Mouse (Mus musculus): ENCODE results near the gene Rpl18.

Gene Rpl18

DNA sequence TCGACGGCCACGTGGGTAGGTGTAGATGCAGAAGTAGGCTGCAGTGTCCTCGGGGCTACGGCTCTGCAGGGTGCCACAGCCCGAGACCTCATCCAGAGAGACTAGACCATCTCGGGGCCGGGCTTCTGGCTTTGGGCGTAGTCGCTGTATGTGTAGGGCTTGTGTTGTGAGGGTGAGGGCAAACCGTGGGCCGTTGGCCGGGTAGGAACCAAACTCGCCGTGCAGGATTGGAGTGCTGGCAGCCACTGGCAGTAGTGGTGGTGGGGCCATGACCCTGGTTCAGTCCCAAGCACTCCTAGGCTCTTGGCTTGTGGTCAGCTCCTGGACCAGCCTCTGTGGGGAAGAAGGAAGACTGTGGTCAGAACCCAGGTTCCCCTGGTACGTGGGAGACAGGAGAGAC is 1.9 kb upstream of the Rpl18 start:
- no peak for DNase-seq (ENCODE audit: extremely low spot score, low read depth, low spot score)

DNA sequence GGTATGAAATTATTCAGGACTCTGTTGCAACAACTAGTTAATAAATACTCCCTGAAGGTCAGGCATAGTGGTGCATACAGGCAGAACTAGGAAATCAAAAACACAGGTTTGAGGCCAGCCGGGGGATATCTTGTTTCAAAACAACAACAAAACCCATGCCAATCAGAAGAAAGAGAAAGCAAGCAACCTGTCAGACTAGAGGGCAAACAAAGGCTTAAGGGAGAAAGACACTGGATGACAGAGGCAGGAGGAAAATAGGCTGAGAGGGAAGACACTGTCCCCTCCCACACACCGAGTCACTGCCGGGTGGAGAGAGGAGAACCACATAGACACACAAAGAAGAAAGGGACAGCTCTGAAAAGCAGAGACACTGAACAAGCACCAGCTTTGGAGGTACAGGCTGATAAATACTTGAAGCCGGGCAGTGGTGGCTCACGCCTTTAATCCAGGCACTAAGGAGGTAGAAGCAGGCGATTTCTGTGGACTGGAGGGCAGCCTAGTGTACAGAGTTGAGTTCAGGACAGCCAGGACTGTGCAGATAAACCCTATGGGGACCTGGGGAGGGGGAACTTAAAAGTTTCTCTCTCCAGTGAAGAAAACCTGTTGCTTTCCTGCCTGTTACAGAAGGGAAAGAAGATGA is 1.3 kb upstream of the Rpl18 start:
- DNase-seq (ENCODE audit: extremely low spot score, low read depth, low spot score): no peak

DNA sequence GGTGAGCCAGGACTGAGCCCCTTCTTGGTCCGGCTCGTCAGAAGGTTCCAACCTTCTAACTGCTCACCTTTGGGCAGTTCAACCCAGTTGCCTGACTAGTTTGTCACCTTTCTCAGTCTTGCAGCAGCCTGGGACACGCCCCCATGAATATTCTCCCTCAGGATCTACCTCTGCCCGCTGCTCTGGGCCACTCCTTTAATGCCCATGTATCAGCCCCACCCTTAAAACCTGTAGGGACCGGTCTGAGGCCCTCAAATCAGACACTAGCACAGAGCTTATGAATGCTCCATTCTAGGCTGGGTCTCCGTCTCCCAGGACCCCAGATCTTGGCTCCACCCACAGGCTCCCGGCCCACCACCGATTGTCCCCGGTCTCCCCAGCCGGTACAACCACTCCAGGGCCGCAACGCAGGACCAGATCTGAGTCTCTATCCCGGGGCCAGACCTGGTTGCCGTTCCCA is 597 bp upstream of the Rpl18 start:
- no peak for DNase-seq (ENCODE audit: extremely low spot score, low read depth, low spot score)

DNA sequence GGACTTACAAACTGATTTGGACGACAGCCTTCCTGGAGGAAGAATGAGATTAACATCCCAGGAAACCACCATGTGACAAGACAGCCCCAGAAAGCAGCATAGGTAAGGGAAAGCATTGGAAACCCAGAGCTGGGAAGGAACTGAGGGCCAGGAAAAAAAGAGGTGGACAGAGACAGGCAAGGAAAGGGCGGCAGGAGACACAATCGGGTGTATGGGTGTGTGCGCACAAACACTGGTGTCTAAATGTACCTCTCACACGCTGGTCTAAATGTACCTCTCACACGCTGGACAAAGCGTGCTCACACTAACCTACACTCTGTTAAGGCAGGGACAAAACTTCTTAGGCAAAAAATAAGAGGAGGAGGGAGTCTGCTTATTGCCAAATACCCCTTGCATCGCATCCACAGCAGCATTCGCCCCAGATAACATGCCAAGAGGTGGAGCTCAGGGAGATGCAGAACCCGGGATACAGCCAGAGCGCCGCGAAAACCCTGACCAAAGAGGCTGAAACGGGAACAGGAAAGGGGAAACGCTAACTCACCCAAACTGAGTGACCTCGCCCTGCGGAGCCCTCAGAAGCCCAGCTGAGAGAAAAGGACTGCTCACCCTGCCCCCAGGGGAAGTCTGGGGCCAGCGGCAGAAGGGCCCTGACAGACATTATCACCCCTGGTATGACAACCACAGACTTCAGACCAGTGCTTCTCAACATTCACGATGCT is 643 bp downstream of the Rpl18 start:
- DNase-seq (ENCODE audit: extremely low spot score, low read depth, low spot score): no peak

DNA sequence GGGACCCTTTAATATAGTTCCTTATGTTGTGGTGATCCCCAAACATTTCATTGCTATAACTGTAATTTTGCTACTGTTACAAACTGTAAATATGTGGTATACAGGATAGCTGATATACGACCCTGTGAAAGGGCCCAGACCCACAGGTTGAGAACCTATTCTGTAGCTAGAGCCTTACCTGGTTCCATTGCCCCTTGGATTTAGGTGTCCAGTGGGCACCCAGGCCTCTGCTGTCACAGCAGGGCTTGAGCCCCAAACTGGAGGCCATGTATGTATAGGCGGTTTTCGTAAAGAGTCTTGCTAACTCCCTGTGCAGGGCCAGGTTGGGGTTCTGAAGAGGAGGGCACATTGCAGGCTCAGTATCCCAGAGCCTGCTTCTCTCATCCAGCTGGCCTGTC is 1.2 kb downstream of the Rpl18 start:
- no peak for DNase-seq (ENCODE audit: extremely low spot score, low read depth, low spot score)

DNA sequence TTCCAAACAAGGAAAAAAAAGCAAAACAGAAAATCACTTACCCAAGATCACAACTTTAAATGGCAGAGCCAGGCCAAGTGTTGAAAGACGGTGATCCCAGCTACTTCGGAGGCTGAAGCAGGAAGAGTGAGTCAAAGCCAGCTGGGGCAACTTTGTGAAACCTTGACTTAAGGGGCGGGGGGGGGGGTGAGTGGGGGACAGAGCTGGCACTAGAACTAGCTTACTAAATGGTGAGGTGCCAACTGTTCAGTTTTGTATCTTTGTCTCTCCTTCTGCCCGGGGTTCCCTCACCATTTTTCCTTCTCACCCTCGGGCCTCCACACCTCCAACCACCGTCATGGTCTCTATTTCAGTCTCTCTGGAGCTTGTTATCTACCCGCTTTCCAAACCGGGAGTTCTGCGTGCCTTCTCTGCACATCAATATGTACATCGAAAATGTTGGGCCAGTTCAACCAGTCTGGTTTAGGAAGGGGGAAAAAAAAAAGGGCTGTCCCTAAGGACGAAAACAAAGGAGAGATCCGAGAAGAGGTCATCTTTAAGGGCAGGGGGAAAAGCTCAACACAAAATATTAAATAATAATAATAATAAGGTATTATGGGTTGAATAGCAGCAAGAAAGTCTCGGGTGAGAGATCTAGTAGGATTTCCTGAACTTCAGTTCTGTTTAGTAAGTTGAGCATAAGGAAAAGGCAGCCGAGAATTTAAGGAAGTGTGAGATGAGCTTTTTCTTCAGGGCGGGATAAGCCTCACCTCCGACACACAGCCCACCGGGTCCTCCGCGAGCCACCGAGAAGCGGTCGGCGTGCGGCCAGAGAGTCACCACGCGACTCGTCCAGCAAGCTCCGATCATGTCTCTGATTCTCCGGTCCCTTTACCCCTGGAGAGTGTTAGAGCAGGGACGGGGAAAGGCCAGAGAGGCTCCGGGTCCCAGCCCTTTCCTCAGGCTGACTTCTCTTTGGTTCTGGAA is 2.0 kb downstream of the Rpl18 start:
- DNase-seq (ENCODE audit: extremely low spot score, low read depth, low spot score): no peak

DNA sequence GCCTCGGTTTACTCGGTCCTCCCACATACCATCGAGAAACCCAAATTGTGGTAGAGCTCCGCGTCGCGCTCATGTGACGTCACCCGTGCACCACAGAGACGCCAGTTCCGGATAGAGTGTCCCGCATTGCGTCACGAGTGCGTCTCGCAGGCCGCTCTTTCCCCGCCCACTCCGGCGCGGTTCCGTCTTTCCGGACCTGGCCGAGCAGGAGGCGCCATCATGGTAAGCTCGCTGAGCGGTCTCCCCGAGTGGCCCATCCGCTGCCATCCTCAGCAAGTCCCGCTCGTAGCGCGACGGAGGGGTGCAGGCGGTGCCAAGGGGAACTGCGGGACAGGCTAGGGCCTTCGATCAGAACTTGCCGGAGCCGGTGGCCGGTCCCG is 2.7 kb downstream of the Rpl18 start, which contains the start of gene Sphk2:
TSS of gene Sphk2 (minus strand) at position 85 of the 380 bp plus-strand sequence.
- peak; percentile 99 for DNase-seq (ENCODE audit: extremely low spot score, low read depth, low spot score)

DNA sequence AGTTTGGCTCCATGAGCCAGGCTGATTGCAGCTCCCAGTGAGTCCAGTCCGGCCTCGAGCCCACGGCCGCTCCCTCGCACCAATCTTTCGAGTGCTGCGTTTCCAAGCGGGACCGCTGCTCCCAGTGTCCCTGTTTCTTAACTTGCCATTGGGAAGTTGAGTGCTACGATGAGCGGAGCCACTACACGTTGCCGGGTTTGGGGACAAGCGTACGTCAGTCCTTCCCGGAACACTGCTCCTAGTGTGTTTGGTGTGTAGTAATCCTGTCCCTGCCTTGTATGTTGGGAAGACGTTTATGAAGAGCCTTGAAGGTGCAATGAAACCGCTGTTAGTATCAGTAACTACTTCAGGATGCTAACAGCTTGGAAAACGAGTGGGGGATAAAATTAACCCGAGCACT is 3.1 kb downstream of the Rpl18 start:
- no peak for DNase-seq (ENCODE audit: extremely low spot score, low read depth, low spot score)

DNA sequence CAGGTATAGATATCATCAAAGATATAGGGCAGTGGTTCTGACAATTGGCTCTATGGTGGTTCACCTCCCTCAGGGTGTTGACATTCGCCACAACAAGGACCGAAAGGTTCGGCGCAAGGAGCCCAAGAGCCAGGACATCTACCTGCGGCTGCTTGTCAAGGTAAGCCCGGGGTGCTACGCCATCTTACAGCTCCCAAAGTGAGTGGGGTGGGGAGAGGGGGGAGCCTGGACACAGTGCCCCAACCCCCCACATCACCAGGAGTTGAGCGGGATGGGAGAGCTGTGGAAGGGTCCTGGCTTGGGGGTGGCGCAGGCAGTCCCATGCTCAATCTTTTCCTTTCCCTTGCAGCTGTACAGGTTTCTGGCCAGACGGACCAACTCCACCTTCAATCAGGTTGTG is 3.9 kb downstream of the Rpl18 start:
- DNase-seq (ENCODE audit: extremely low spot score, low read depth, low spot score): no peak

DNA sequence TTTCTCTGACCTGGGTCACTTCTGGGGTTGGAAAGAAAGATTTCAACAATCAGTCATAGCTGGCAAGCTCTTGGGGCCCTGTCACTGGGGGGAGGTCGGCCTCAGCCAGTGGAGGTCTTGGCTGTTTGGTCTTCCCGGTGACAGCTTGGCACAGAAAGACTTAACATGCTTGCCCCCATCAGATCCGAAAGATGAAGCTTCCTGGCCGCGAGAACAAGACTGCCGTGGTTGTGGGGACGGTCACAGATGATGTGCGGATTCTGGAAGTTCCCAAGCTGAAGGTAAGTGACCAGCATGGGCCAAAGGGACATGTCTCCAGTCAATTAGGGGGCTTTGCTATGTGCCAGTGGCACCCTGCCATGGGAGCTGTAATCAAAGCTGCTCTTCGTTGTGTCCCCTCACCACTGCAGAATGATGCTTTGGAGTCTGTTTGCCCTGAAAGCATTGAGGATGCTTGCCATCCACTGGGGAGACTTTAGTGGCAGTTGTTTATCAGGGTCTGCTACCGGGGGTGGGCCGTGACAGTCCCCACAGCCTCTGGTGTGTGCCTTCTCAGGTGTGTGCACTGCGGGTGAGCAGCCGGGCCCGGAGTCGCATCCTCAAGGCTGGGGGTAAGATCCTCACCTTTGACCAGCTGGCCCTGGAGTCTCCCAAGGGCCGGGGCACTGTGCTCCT is 4.6 kb downstream of the Rpl18 start:
- DNase-seq (ENCODE audit: extremely low spot score, low read depth, low spot score): no peak

DNA sequence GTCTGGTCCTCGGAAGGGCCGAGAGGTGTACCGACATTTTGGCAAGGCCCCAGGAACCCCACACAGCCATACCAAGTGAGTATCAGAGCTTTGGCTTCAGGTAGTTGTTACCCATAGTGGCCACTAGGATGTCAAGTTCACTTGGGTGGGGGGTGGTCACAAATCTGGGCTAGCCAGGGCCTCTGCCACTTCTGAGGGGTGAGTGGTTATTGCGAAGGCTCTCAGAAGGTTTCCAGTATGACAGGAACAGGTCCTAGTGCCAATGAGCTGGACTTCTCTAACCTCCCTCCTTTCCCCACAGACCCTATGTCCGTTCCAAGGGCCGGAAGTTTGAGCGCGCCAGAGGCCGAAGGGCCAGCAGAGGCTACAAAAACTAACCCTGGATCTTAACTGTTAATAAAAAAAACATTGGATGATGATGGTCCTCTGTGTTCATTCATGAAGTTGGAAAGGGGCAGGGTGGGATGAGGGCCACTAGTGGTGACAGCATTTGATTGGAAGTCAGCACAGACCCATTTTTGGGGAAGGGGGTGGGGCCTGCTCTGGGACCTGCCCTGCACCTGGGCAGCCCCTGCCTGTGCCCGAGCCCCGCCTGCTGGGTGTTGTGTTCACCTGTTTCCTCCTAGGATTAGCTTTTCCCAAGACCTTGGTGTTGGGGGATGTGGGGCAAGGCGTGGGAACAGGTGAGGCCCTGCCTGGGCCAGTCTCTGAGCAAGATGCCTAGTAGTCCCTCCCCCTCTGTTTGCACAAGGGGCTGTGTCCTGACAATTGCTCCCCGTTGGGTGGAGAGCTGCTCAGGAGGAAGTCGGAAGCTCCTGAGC is 5.4 kb downstream of the Rpl18 start, which contains the start of gene Fam83e:
TSS of gene Fam83e (plus strand) at position 800 of the 821 bp plus-strand sequence.
- no peak for DNase-seq (ENCODE audit: extremely low spot score, low read depth, low spot score)

DNA sequence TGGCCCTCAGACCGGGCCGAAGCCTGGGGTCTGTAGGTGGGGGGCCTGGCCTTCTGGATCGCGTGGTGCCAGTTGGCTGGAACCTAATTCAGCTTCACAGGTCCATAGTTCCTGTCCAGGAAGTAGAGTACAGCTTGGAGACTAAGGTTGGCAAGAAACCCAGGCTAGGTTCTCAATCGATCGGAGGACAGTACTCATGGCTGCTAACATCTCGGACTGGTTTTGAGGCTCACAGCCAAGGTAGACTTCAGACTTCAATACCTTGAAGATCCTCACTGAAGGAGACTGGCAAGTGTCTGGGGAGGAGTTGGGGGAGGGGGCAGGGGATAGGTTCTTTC is 5.9 kb downstream of the Rpl18 start:
- DNase-seq (ENCODE audit: extremely low spot score, low read depth, low spot score): no peak

DNA sequence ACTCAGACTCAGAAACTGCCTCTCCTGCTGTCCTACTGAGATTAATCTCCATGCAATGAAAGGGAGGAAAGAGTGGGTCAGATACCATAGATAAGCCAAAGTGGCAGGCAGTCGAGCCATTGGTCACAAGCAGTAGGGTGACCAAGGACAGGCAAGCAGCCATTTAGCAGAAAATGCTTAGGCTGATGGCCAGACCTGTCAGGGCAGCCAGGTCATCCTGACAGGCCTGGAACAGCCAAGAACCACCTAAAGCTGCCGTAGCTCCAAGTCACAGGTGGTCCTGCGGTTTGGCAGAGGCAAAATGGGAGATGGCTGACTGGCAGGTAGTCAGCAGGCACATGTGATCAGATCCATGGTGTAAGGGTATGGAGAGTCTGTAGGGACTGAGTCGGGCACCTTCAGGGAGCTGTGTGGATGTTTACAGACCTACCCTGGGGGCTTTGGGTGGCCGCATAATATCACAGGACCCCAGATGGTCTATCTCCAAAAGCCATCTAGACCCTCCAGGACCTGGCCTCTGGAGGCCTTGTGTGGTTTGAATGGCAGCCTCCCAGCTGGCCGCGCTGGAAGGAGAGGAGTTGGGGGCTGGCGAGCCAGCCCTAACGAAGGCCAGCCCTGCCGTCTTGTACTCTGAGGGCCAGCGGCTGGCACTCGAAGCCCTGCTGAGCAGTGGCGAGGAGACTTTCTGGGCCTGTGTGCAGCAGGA is 6.5 kb downstream of the Rpl18 start:
- DNase-seq (ENCODE audit: extremely low spot score, low read depth, low spot score): no peak

DNA sequence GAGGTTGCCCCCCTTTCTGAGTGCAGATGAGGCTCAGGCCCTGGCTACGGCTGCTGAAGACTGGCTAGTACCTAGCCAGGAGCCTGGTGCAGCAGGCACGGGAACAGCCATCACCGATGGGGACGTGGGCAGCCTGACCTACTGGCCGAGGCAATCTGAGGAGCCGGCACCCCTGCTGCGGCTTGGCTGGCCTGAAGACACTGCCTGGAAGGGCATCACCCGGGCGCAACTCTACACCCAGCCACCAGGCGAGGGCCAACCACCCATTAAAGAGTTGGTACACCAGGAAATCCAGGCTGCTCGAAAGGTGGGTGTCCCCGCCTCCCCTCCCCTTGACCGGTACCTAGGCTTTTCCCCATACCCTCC is 7.1 kb downstream of the Rpl18 start:
- DNase-seq (ENCODE audit: extremely low spot score, low read depth, low spot score): no peak

DNA sequence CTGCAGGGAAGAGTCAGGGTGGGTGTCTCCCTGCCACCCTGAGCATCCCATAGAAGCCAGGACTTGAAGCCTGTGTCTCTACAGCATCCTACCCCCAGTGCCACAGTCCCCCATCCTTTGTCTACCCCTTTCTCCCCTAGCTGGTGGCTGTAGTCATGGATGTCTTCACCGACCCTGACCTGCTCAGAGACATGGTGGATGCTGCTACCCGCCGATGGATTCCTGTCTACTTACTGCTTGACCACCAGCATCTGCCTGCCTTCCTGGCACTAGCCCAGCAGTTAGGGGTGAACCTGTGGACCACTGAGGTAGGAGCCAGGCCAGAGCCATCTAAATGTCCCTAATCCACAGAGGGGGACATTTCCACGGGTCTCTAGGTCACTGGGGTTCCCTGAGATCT is 8.0 kb downstream of the Rpl18 start:
- DNase-seq (ENCODE audit: extremely low spot score, low read depth, low spot score): no peak

DNA sequence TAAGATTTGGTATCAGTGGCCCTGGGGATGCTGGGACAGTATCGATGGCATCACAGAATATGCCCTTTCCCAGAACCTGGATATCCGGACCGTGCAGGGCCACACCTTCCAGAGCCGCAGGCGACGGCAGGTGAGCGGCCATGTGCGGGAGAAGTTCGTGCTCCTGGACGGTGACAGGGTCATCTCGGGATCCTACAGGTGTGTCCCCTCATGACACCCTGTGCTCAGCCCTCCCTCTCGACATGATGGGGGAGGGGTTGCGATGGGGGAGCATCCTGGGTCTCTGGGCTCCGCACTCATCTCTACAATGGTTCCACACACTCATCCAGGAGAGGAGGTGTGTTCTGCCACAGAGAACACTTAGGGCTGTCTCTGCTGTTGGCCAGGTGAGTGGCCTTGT is 8.5 kb downstream of the Rpl18 start:
- DNase-seq (ENCODE audit: extremely low spot score, low read depth, low spot score): no peak

DNA sequence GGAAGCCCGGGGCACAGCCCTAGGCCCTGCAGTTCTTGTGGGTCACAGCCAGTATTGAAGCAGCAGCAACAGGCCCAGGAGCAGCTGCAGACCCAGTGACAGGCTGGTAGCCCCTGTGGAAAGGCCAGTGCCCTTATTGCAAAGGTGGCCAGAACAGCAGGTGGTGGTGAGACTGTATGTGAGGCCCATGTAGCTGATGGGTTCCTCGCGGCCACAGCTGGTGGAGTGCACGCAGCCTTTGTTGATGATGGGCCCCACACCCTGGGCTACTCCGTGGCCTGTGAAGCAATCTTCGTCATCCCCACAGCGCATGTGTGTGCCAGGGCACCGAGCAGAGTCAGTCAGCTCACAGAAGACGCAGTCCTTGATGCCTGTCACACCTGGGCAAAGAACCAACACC is 9.9 kb downstream of the Rpl18 start:
- DNase-seq (ENCODE audit: extremely low spot score, low read depth, low spot score): no peak

DNA sequence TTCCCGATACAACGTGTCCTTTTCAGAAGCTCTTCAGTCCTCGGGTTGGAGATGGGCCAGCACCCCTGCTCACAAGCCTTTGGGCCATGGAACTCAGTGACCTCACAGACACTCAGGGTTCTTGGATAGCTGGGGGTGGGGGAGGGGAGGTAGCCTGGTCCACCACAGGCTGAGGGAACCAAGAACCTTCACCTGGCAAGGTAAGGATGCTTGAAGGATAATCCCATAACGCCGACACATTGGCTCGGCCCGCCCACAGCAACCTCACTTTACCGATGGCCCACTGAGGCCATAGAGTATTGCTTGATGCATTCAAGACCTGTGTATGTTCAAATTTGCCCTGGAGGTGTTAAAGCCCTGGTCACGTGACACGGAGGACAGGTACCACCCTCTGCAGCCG is 10.5 kb downstream of the Rpl18 start, which contains the start of gene Spaca4:
TSS of gene Spaca4 (minus strand) at position 101 of the 400 bp plus-strand sequence.
- no peak for DNase-seq (ENCODE audit: extremely low spot score, low read depth, low spot score)

DNA sequence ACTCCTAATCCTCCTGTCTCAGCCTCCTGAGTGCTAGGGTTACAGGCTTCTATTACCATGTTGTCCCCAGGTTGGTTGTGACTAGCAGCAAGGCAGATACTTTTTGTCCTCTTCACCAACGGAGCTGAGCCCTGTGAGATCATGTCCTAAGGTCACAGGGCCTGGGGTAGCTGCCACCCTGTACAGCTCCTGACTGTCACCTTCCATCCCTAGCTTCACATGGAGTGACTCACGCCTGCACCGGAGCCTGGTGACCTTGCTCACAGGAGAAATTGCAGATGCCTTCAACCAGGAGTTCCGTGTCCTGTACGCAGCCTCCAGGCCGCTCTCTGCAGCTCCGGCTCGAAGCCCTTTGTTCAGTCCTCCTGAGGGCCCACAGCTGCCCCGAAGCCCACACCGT is 11.2 kb downstream of the Rpl18 start:
- DNase-seq (ENCODE audit: extremely low spot score, low read depth, low spot score): no peak

DNA sequence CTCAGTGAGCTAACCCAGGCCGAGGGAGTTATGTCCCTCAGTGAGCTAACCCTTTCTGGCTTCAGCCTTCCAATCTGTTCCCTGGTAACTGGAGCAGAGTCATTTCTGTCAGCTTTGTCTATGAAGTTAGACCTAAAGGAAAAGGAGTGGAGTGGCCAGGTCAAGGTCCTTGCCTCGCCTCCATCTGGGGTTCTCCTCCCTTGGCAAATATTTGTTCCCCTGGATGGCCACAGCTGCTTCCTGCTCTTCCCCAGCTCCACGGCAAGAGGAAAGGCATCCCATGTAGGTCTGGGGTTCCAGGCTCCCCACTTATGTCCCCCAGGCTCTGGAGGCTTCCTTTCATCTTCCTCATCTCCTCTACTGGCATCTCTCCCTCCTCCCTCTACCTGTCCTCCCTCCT is 12.4 kb downstream of the Rpl18 start:
- DNase-seq (ENCODE audit: extremely low spot score, low read depth, low spot score): no peak

Data from hindlimb bud, embryonic 11.5 days (tissue).